Mouse (Mus musculus): Measurements from ENCODE around the gene Ubald2.
"Not testable (repeated sequence)": the region's sequence is repeated elsewhere in the genome, so short reads cannot be mapped to it uniquely, and the experiment has no call there.

DNA sequence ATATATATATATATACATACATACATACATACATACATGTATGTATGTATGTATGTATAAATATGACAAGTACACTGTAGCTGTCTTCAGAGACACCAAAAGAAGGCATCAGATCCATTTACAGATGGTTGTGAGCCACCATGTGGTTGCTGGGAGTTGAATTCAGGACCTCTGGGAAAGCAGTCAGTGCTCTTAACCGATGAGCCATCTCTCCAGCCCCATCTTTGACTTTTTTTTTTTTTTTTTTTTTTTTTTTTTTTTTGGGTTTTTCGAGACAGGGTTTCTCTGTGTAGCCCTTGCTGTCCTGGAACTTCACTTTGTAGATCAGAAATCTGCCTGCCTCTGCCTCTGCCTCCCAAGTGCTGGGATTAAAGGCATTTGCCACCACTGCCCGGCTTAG lies 34.4 kb downstream of the Ubald2 start:
- TF ChIP-seq EP300, CTCF (IDR thresholded peaks at IDR 0.05): not testable (repeated sequence)
